Mouse (Mus musculus) macrophage (primary cell): ENCODE results near the gene Nfic. TPM values are rescaled to one million over a fixed set of nuclear protein-coding genes. Genes with fewer than 3 reads are reported as not detected.

ENCODE experiments used
- H3K27ac ChIP-seq: fragments of 350-480 bp; formaldehyde crosslinking; 2 replicates; pipeline ENCODE4 v1.9.0; 2021
- H3K36me3 ChIP-seq: fragments of 350-480 bp; formaldehyde crosslinking; 2 replicates; pipeline ENCODE4 v1.9.0; 2021; ENCODE audit errors: inconsistent target
- H3K4me3 ChIP-seq: fragments of 350-480 bp; formaldehyde crosslinking; 2 replicates; pipeline ENCODE4 v1.9.0; 2021; ENCODE audit errors: inconsistent target
- H3K79me2 ChIP-seq: fragments of 350-480 bp; formaldehyde crosslinking; 2 replicates; pipeline ENCODE4 v1.9.0; 2021; ENCODE audit errors: inconsistent target
- WGBS: methylation state at CpG from one replicate; pipeline ENCODE4 v1.1.7; 2026; ENCODE audit warnings: inconsistent platforms; ENCODE audit not compliant: missing documents; 5-methylcytosine and 5-hydroxymethylcytosine counted together
- polyA plus RNA-seq: library from polyadenylated mRNA; stranded (reverse); fragments of 250-400 nt; gene quantifications from 3 replicates; pipeline ENCODE4 v1.2.4, GENCODE M21; 2018; ENCODE audit warnings: inconsistent platforms

Gene Nfic
- polyA plus RNA-seq, 1 experiment from 2014 or later, result 60.6 TPM

DNA sequence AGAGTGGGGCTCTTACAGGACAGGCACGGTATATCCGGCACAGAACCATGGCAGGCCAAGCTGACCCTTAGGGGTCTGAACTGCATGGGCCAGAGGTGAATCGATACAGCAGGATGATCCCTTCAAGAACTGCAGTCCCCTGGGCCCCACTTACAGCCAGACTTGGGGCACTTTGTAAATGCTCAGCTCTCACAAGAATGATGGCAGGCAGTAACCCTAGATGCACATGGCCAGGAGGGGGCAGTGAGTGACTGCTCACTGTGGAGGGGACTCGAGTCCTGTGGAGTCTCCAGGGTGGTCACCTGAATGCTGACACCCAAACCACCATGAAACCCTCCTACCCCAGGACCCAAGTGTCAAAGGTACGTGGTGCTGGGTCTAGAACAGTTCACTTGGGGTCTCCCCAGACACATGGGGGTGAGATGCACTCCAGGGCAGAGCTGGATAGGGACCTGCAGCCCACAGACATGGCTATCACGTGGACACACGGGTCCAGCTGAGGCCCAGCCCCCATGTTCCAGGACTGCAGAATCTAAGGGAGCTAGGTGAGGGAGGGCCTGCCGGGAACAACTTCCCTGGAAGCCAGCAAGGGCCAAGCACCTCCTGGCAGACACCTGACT lies 38.3 kb upstream of the Nfic start:
- Histone ChIP-seq H3K79me2 (peaks cover 32% of the 10 kb centered on the region), H3K27ac (no peak overlapping the region), H3K36me3 (peaks cover 46% of the 10 kb centered on the region), H3K4me3 (no peak overlapping the region)
- WGBS, result 76% methylated on average over 8 of the region's 8 CpGs

DNA sequence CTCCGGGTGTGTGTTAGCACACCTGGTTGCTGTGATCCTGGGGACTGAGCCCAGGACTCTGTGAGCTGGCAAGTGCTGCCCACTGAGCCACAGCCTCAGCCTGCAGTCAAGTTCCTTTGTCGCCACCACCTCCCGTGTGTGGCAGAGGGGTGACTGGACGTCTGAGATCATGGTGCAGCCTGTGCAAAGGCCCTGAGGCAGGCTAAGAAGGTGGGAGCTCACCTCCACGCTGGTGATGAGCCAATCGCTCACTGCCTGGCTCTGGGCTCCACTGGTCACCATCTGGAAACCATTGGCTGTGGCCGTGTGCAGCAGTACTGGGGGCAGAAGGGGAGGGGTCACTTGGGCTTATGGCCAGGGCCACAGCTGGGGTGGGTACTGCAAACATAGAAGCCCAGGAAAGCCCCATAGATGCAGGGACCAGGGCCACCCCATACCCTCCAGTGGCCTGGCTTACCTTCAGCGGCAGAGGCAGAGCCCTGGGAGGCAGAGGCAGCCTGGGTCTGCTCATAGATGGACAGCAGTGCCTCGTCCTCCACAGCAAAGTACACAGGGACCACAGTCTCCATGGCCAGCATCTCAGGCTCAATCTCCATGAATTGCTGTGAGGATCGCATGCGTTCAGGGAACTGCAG lies 37.3 kb upstream of the Nfic start:
- Histone ChIP-seq H3K4me3 (no peak overlapping the region), H3K27ac (no peak overlapping the region), H3K79me2 (peaks cover 32% of the 10 kb centered on the region), H3K36me3 (peaks cover 55% of the 10 kb centered on the region)
- WGBS, result 95% methylated on average over 11 of the region's 11 CpGs

DNA sequence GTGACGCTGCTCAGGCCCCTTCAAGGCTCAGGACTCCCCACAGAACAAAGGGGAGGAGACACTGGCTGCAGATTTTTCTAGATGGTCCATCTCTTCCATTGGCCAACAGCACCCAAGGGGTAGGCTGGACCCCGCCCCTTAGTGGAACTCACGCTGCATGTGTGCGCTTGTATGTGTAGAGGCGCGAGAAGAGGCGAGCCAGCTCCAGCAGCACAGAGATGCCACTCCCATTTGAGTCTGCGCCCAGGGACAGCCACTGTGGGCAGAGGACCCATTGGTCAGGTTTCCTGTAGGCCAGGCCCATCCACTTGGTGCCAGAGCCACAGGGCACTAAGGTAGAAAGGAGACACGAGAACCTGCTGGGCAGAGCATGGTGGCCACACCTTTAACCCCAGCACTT lies 35.6 kb upstream of the Nfic start:
- Histone ChIP-seq H3K4me3 (no peak overlapping the region), H3K79me2 (peaks cover 32% of the 10 kb centered on the region), H3K36me3 (peaks cover 67% of the 10 kb centered on the region), H3K27ac (no peak overlapping the region)
- WGBS, result 96% methylated on average over 9 of the region's 9 CpGs

DNA sequence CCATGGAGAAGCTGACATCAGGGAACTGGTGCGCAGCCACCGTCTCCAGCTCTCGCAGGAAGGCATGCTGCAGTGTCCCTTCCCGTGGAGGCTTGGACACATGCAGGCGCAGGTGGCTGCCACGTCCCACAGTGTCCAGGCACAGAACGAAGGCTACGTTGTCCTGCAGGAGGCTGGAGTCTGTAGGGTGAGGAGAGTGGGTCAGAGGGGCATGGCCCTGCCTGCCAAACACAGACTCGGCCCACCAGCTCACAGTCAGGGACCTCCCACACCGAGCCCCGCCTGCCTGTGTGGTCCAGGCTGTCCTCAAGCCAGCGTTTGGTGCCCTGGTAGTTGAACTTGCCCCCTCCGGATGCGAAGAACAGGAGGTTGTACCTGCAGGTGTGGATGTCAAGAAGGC lies 34.5 kb upstream of the Nfic start:
- H3K27ac ChIP-seq, result no peak overlapping the region
- no peak overlapping the region for H3K4me3 ChIP-seq
- 92% methylated on average over 14 of the region's 14 CpGs for WGBS
- H3K36me3 ChIP-seq, result peaks cover 67% of the 10 kb centered on the region
- peaks cover 22% of the 10 kb centered on the region for H3K79me2 ChIP-seq

DNA sequence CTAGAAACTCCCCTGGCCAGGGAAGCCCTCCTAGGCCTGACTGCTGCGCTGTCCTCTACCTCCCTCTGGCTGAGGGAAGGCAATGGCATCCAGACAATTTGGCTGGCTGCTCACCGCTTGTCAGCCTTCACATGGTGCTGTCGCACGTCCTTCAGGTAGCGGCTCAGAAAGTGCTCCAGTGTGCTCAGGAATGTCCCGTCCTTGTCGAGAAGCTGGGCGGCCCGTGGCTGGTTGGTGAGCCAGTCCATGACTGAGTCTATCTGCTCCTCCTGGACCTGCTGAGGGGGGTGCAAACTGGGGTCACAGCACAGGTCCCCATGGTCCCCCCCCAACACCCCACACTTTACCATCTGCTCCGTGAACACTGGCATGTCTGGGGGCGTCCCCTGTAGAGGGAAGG lies 32.6 kb upstream of the Nfic start:
- Histone ChIP-seq H3K4me3 (no peak overlapping the region), H3K27ac (no peak overlapping the region), H3K79me2 (peaks cover 3% of the 10 kb centered on the region; the same call in 1 of the 2 replicates), H3K36me3 (peaks cover 65% of the 10 kb centered on the region)
- 93% methylated on average over 6 of the region's 11 CpGs for WGBS

DNA sequence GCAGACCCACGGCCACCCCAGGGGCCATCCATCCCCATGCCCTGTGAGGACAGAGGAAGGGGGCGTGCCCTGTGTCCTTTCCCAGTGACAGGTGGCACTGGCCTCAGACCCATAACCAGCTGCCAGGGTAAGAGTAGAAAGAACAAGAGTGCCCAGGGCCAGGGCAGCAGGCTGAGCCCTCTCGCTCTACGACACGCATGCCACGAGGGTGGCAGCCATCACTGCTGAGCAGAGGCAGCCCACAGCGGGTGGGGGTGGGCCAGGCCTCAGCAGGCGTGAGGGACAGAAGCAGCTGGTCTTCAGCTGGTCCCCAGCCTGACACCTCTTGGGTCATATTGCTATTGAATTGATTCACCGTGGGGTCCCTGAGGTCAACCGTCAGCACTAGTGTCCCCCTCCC lies 31.1 kb upstream of the Nfic start:
- 93% methylated on average over 10 of the region's 10 CpGs for WGBS
- peaks cover 49% of the 10 kb centered on the region for H3K36me3 ChIP-seq
- H3K4me3 ChIP-seq, result no peak overlapping the region
- H3K27ac ChIP-seq, result no peak overlapping the region
- H3K79me2 ChIP-seq, result no peaks in the 10 kb centered on the region

DNA sequence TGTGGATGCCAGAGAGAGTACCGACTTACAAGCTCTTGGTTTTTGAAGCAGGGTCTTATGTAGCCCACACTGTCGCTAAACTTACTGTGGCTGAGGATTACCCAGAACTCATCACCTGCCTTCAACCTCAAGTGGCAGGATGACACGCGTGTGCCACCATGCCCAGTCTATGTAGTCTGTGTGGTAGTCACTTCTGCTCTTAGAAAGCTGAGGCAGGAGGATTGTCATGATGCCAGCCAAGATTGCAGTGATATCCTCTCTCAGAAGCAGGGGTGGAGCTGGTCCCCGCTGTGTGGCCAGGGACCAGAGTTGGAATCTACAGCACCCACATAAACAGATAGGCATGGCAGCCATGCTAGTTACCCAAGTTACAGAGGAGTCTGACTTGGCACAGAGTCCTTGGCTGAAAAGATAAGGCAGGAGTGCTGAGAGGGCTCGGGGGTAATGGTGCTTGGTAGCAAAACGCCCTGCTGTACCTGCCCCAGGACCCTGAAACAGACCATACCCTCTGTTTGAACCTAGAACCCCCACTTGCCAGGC lies 30.1 kb upstream of the Nfic start:
- 80% methylated on average over 7 of the region's 7 CpGs for WGBS
- Histone ChIP-seq H3K79me2 (no peaks in the 10 kb centered on the region), H3K27ac (no peak overlapping the region), H3K4me3 (no peak overlapping the region), H3K36me3 (peaks cover 39% of the 10 kb centered on the region; the same call in 1 of the 2 replicates)

DNA sequence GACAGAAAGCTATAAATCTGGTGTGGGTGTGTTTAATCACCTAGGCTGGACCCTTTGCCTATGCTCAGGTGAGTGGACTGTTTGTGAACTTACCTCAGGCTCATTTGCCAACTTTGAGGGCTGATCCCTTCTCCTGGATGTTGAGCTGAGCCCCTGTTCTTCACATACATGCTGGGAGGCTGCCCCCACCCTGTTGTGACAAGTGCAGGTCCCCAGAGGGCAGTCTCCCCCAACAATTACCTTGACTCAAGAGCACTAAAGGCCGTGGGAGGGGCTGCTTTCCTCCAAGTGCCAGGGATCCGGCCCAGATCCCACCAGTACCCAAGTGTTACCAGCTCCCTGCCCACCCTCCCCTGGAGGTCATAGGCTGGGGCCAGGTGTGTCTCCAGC lies 29.6 kb upstream of the Nfic start:
- 9% methylated on average over 2 of the region's 2 CpGs for WGBS
- Histone ChIP-seq H3K79me2 (no peaks in the 10 kb centered on the region), H3K27ac (no peak overlapping the region), H3K4me3 (no peak overlapping the region), H3K36me3 (peaks cover 34% of the 10 kb centered on the region; the same call in 1 of the 2 replicates)

DNA sequence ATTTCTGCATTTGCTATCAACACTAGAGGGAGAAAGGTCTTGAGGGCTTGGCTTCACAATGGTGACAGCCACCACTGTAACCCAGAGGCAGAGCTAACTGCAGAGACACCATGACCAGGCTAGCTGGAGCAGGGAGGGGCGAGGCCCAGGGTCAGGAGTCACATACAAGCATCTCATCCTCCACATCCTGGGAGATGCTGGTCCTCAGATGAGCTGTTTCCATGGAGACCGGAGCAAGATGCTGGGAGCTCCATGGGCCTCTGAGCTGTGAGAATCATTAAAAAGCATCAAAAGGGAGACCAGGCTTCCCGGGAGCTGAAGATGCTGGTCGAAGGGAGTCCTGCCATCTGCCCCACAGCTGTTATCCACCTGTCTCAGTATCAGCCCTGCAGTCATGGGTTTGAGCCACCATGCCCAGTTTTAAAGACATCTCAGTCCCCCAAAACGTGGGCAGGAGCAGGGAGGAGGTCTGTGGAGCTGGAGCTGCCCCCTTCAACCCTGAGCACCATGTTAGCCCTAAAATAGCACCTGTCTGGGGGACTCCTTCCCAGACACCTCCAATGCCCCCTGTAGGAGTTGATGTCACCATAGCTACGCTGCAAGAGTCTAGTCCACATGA lies 29.1 kb upstream of the Nfic start:
- WGBS, result 77% methylated on average over 6 of the region's 6 CpGs
- H3K36me3 ChIP-seq, result peaks cover 29% of the 10 kb centered on the region; the same call in 1 of the 2 replicates

DNA sequence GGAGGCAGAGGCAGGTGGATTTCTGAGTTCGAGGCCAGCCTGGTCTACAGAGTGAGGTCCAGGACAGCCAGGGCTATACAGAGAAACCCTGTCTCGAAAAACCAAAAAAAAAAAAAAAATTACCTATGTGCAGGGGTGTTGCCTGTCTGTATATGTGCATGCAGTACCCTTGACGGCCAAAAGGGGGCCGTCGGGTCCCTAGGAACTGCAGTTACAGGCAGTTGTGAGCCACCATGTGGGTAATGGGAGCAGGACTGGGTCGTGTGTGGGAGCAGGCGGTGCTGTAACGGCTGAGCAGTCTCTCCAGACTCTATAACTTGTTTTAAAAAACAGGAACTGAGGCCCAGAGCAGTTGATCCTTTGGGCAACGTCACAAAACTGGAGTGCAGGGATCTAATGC lies 28.5 kb upstream of the Nfic start:
- Histone ChIP-seq H3K79me2 (no peaks in the 10 kb centered on the region), H3K4me3 (no peak overlapping the region)
- WGBS, result 0% methylated on average over 4 of the region's 9 CpGs

More for the DNA sequence above, 29.1 kb upstream of the Nfic start:
- H3K27ac ChIP-seq, result no peak overlapping the region
- no peaks in the 10 kb centered on the region for H3K79me2 ChIP-seq
- H3K4me3 ChIP-seq, result no peak overlapping the region

DNA sequence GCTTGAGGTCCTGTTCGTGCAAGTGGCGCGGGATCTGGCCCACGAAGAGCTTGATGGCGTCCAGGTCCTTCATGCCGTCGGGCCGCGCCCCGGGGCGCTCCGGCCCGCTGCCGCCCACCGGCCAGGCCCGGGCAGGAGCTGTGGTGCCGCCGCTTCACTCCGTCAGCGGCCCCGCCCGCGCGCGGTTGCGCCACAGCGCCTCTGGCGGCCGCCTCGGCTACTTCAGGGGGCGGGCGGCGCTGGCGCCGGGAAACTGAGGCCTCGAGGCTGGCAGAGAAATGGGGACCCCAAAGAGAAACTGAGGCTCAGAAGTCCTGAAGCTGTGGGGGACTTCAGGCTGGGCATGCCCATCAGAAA lies 27.1 kb upstream of the Nfic start, which contains the start of gene Celf5:
Gene Celf5, minus strand, starts transcription at position 177 of the 357 bp plus-strand sequence.
- Histone ChIP-seq H3K36me3 (peaks cover 9% of the 10 kb centered on the region; the same call in 1 of the 2 replicates), H3K27ac (no peak within 1 kb of the TSS), H3K4me3 (no peak within 1 kb of the TSS), H3K79me2 (no peaks in the 10 kb centered on the region)
- under 1% methylated on average over 35 of the region's 36 CpGs for WGBS

More for the DNA sequence above, 28.5 kb upstream of the Nfic start:
- H3K36me3 ChIP-seq, result peaks cover 24% of the 10 kb centered on the region; the same call in 1 of the 2 replicates
- no peak overlapping the region for H3K27ac ChIP-seq

DNA sequence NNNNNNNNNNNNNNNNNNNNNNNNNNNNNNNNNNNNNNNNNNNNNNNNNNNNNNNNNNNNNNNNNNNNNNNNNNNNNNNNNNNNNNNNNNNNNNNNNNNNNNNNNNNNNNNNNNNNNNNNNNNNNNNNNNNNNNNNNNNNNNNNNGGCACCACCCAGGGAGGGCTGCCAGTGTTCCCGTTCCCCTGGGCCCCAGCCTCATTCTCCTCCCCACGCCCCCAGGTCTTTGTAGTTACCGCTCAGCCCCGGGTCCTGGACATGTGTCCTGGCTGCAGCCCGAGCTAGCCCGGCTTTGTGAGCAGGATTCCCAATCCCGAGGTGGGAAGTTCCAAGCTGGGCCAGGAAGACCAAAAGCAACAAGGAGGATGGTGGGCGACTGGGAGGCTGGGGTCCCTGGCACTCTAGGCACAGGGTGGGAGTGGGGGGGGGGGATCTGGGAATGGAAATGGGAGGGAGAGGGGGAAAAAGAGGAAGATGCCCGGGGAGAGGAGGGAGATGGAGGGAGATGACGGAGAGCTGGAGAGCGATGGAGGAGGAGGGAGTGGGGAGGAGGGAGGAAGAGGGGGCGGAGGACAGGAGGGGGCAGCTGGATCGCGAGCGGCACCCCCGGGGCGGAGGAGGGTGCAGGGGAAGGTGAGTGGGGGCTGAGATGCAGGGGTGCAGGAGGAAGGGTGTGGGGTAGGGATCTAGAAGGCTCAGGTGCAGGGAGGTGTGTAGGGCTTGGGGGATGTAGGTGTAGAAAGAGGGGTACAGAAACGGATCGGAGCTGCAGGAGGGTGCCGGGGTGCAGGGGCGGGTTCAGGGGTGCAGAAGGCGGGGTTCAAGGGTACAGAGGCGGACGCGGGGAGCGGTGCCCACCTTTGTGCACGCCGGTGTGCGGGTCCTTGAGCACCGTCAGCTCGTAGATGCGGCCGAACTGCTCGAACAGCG lies 26.4 kb upstream of the Nfic start:
- Histone ChIP-seq H3K27ac (no peak overlapping the region), H3K4me3 (no peak overlapping the region), H3K36me3 (0 out of 2 replicates have a peak, but pooled peaks cover 3% of the 10 kb centered on the region), H3K79me2 (no peaks in the 10 kb centered on the region)
- WGBS, result 4% methylated on average over 30 of the region's 35 CpGs

DNA sequence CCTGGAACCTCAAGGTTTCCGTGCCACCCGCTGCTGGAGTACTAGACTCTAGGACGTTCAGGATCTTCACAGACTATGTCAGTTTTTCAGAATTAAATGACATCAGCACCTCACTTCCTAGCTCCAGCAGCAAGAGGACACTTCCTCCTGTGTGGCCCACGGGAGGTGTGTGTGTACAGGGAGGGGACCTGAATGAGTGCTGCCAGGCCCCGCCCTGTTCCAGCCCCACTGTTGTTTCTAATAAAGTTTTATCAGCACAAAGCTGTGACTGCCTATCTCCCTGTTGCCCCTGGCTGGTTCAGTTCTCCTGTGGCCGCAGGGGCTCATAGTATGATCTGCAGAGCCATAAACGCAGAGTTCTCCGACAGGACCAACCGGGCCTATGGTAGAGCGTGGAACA lies 19.0 kb upstream of the Nfic start:
- 74% methylated on average over 10 of the region's 10 CpGs for WGBS
- no peak overlapping the region for H3K27ac ChIP-seq
- no peak overlapping the region for H3K4me3 ChIP-seq
- no peaks in the 10 kb centered on the region for H3K36me3 ChIP-seq
- no peaks in the 10 kb centered on the region for H3K79me2 ChIP-seq

DNA sequence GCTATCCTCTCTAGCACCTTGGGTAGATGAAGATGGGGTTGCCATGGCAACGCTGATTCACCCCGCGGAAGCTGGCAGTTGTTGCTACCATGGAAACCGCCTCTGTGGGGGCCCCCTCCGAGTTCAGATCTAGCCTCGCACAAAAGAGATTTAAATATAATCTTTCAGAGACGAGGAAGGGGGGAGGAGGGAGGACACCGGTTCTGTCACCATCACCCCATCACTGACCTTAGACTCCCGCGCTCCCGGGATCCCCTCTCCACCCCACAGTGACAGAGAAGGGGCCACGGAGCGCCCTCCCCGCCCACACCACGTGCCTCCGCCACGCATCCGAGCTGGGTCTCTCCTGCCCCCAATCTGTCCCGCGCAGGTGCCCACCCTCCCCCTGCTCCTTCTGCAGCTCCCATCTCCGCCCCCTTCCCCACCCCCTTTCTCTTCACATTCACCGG lies 17.6 kb upstream of the Nfic start:
- H3K27ac ChIP-seq, result no peak overlapping the region
- WGBS, result 2% methylated on average over 22 of the region's 22 CpGs
- no peaks in the 10 kb centered on the region for H3K79me2 ChIP-seq
- no peak overlapping the region for H3K4me3 ChIP-seq
- no peaks in the 10 kb centered on the region for H3K36me3 ChIP-seq
